Mouse (Mus musculus) Patski (cell line): ENCODE data around the gene Mmp19. TPM values are rescaled to one million over a fixed set of nuclear protein-coding genes. Genes with fewer than 3 reads are reported as not detected.

Experiments
- ATAC-seq: fragments of 100-300 bp; one replicate; pipeline ENCODE4 v1.8.0; 2021
- CTCF ChIA-PET: fragments of 350-600 bp; sonication (Branson Sonifier 250); formaldehyde crosslinking; loops from one replicate; lab custom pipeline; 2022; ENCODE audit warnings: inconsistent platforms; lab: Charles Lee
- POLR2A ChIA-PET: fragments of 350-600 bp; sonication (Branson Sonifier 250); formaldehyde crosslinking; loops from one replicate; lab custom pipeline; 2022; ENCODE audit warnings: antibody characterized with exemption, inconsistent platforms; lab: Charles Lee
- DNase-seq: peaks from one replicate; pipeline ENCODE4 v3.0.0-alpha.2; 2011; ENCODE audit warnings: low read depth, low spot score
- H3K27me3 ChIP-seq: fragments of 371-371 bp; one replicate; pipeline ENCODE4 v1.5.1; 2021
- CTCF ChIP-seq: fragments of 100-300 bp; IDR thresholded peaks from one replicate; pipeline ENCODE4 v1.5.1; 2021
- in situ Hi-C: fragments of 300-500 bp; cut with MboI; formaldehyde crosslinking; loops from 3 replicates; pipeline ENCODE4 v1.11.1; 2018; ENCODE audit warnings: low pct_unique_long_range_greater_than_20kb, mixed read lengths
- polyA plus RNA-seq: library from polyadenylated mRNA; unstranded; gene quantifications from one replicate; pipeline ENCODE4 v1.2.3, GENCODE M21; 2021

Gene Mmp19
- polyA plus RNA-seq, 1 experiment from 2014 or later = 18.6 TPM

DNA sequence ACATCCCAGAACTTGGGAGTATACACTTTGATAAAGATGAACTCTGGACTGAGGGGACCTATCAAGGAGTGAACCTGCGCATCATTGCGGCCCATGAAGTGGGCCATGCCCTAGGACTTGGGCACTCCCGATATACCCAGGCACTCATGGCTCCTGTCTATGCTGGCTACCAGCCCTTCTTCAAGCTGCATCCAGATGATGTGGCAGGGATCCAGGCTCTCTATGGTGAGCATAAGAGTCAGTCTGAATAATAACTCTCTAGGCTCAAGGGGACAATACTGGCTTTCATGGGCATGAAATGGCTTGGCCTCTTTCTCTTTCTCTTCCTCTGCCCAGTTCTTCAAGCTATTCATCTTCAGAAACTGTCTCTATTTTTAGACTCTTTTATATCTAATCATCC is 4.9 kb downstream of the Mmp19 start:
- no peak for DNase-seq
- ATAC-seq = no peak
- in situ Hi-C loops = no loop called here
- no peaks in the 10 kb centered on the region for H3K27me3 ChIP-seq
- POLR2A ChIA-PET = no interaction called here
- TF ChIP-seq CTCF = no peak
- CTCF ChIA-PET = interaction anchor here (0.9 kb wide), 1 partner anchor 19 kb away, joined by 3 read pairs; no protein-coding TSS in a partner anchor

- no peak for TF ChIP-seq CTCF
- no peak for DNase-seq
- H3K27me3 ChIP-seq = no peaks in the 10 kb centered on the region
- ChIA-PET POLR2A (no interaction called here), CTCF (interaction anchor here (1.5 kb wide), 1 partner anchor 13 kb away, joined by 5 read pairs; no protein-coding TSS in a partner anchor)
- no peak for ATAC-seq
- in situ Hi-C loops = no loop called here
Measured at GRCm38 (mm10) chr10:128798676-128799075, 8.0 kb downstream of the Mmp19 start.

DNA sequence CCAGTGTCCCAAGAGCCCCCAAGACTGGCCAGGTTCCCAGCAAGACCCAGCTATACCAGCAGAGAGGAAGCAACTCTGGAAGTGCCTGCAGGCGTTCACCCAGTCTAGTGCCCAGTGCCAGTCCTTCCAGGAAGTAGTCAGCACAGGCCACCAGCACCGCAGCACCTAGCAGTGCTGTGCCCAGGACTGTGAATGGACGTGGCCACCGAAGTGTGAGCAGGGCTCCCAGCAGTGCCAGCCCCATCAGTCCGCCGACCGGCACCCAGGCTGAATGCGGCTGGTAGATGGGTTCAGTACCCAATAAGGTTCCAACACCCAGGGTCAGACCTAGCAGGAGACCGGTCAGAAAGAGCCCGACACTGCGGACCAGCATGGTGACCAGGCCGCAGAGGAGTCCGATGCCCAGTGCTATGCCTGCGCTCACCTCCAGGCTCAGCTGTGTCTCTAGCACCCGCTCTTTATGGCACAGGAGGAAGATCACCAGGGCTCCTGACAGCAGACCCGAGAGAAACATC is 11.3 kb downstream of the Mmp19 start:
- ChIA-PET POLR2A (no interaction called here), CTCF (no interaction called here)
- no peak for TF ChIP-seq CTCF
- H3K27me3 ChIP-seq = no peaks in the 10 kb centered on the region
- DNase-seq (no peak), ATAC-seq (no peak)
- in situ Hi-C loops = no loop called here

- DNase-seq (no peak), ATAC-seq (no peak)
- in situ Hi-C loops = no loop called here
- no peak for TF ChIP-seq CTCF
- H3K27me3 ChIP-seq = no peaks in the 10 kb centered on the region
- POLR2A ChIA-PET = interaction anchor here (0.9 to 1.0 kb wide), 2 partner anchors 9 to 18 kb away, joined by 3 read pairs; no protein-coding TSS in a partner anchor
- CTCF ChIA-PET = interaction anchor here (1.0 to 1.6 kb wide), 2 partner anchors 20 to 29 kb away, joined by 3 to 4 read pairs; no protein-coding TSS in a partner anchor
Measured at GRCm38 (mm10) chr10:128802956-128803355, 12.2 kb downstream of the Mmp19 start.

GRCm38 (mm10) chr10:128803361-128803760 is 12.7 kb downstream of the Mmp19 start:
- CTCF ChIA-PET = interaction anchor here (1.0 to 1.6 kb wide), 2 partner anchors 19 to 30 kb away, joined by 3 to 4 read pairs; no protein-coding TSS in a partner anchor
- H3K27me3 ChIP-seq = no peaks in the 10 kb centered on the region
- DNase-seq (no peak), ATAC-seq (no peak)
- no peak for TF ChIP-seq CTCF
- in situ Hi-C loops = no loop called here
- POLR2A ChIA-PET = interaction anchor here (0.9 to 1.7 kb wide), 3 partner anchors 9 to 53 kb away, joined by 3 to 5 read pairs (median 3); no protein-coding TSS in a partner anchor

DNA sequence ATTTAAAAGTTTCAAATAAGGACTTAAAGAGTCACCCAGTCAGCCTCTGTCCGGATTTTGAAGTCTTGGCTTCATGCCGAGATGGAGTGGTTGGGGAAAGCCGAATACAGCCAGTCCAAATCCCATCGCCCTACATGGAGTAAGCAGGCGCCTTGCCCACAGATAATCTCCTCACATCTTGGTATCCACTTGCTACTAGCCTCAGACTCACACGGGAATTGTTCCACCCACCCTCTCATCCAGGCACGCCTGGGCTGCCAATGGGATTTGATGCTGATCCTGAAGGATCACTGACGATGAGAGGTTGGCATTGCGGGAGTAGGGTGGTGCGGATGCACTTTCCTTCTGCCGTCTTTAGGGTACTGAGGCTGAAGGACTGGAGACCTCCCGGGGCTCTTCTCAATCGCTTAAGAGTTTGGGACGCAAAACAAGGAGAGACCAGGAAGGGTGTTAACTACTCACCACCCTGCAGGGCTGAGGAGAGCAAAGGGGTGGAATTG is 13.1 kb downstream of the Mmp19 start, which contains the start of gene Dnajc14:
TSS of gene Dnajc14 (plus strand) at position 292 of the 500 bp plus-strand sequence.
- H3K27me3 ChIP-seq = no peaks in the 10 kb centered on the region
- DNase-seq (no peak), ATAC-seq (peak; percentile 37)
- no peak for TF ChIP-seq CTCF
- CTCF ChIA-PET = interaction anchor here (1.0 to 1.6 kb wide), 2 partner anchors 19 to 30 kb away, joined by 3 to 4 read pairs; no protein-coding TSS in a partner anchor
- POLR2A ChIA-PET = interaction anchor here (0.9 to 1.7 kb wide), 2 partner anchors 17 to 54 kb away, joined by 3 to 5 read pairs; no protein-coding TSS in a partner anchor
- in situ Hi-C loops = no loop called here

- POLR2A ChIA-PET = interaction anchor here (0.9 to 1.7 kb wide), 3 partner anchors 54 to 98 kb away, joined by 3 to 5 read pairs (median 3); no protein-coding TSS in a partner anchor
- no peak for TF ChIP-seq CTCF
- in situ Hi-C loops = no loop called here
- no peaks in the 10 kb centered on the region for H3K27me3 ChIP-seq
- CTCF ChIA-PET = interaction anchor here (1.1 to 1.6 kb wide), 3 partner anchors 15 to 61 kb away, joined by 3 read pairs; no protein-coding TSS in a partner anchor
- DNase-seq = peak; percentile 56
- peak; percentile 51 for ATAC-seq
Measured at GRCm38 (mm10) chr10:128804271-128805091, 13.8 kb downstream of the Mmp19 start, which contains the start of gene Tmem198b. Gene Tmem198b, minus strand, starts transcription at chr10:128804370.

DNA sequence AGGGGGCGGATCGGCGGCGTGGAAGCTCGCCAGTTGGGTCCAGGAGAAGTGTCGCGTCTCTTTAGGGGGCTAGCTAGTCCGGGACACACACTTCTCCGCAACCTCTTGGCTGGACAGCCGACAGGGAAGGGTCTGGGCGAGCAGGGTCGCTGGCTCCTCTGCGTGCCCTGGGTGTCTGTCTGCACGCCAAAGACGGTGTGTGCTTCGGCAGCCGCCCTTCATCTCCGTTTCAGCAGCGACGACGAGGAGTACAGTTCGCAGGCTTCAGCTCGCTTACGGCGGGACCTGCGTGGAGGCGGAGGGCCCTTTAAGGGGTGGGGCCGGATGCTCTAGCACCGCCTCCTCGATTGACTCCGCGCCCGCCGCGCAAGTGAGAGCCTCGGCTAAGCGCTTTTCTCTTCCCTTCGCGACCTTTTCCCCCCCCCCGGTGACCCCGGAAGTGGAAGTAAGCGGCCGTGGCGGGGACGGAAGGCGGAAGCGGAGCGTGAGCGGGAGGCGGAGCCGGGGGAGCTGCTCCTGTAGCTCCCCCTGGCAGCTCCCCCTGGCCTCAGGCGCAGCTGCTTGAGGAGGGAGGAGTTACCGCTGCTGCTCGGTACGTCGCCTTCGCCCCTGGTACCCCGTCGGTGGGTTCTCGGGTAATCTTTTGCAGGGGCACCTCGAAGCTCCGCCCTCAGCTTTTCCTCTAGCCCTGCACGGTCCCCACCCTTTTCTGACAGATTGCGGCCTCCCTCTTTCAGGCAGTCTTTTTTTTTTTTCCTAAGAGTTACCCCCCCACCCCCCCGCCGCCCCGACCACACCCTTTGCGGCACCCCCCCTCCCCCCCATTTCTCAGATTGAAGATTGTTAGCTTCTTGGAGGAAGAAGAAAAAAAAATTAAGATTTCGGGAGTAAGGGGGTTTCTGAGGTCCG is 14.6 kb downstream of the Mmp19 start:
- POLR2A ChIA-PET = interaction anchor here (0.8 to 1.7 kb wide), 4 partner anchors 55 to 97 kb away, joined by 3 to 5 read pairs (median 3); no protein-coding TSS in a partner anchor
- CTCF ChIA-PET = interaction anchor here (1.1 to 1.4 kb wide), 2 partner anchors 16 to 62 kb away, joined by 3 read pairs; no protein-coding TSS in a partner anchor
- TF ChIP-seq CTCF = no peak
- ATAC-seq (peak; percentile 85), DNase-seq (peak; percentile 64)
- in situ Hi-C loops = no loop called here
- H3K27me3 ChIP-seq = no peaks in the 10 kb centered on the region

GRCm38 (mm10) chr10:128806086-128806485 is 15.4 kb downstream of the Mmp19 start:
- ChIA-PET POLR2A (interaction anchor here (0.8 to 1.2 kb wide), 2 partner anchors 85 to 96 kb away, joined by 3 read pairs; no protein-coding TSS in a partner anchor), CTCF (no interaction called here)
- no peak for ATAC-seq
- TF ChIP-seq CTCF = no peak
- no peaks in the 10 kb centered on the region for H3K27me3 ChIP-seq
- DNase-seq = no peak
- in situ Hi-C loops = no loop called here
